Mouse (Mus musculus) ES-CJ7 (cell line): ENCODE results near the gene Ptprr.

Experiments used
- DNase-seq: peaks from one replicate; pipeline ENCODE4 v3.0.0; 2011; ENCODE audit warnings: low read depth, low spot score

The Ptprr gene

GRCm38 (mm10) chr10:116115881-116116677, 98.1 kb downstream of the Ptprr start:
- no peak for DNase-seq

GRCm38 (mm10) chr10:116117060-116117459, 99.0 kb downstream of the Ptprr start:
- DNase-seq = no peak

DNA sequence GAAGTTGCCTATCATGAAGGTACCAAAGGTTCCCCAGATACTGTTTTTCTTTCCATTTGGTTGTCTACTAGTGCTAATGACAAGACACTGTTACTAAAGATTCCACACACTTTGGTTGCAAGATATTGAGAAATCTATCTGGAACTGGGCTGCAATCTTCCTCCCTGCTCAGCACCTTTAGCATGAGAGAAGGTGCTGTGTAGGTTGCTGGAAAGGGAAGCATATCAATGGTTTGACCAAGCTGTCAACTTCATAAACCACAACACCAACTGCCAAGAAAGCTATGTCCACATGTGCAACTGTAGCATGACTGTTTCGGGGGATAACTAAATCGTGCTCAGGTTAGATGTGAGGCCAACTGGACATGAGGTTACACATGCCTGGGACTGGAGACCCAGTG, 103.5 kb downstream of the Ptprr start:
- DNase-seq = no peak

- no peak for DNase-seq
Measured at GRCm38 (mm10) chr10:116123808-116124207, 105.8 kb downstream of the Ptprr start.

DNA sequence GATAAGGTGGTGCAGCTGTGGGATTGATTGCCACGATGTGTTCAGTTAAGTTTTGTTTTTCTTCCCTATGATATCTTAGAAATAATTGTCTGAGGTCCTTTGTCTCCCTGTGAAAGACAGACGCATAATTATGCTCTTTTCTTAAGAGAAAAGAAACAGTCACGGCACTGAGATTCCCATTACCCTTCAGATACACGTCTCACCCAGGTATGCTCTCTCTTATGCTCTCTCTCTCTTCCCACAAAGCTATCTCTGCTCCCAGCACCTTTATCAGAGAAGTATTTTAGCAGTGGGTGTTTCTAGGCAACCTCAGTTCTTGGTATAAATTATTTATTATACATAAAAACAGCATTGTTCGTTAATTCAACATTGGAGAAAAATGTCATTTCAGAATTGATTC, 107.4 kb downstream of the Ptprr start:
- DNase-seq = no peak

GRCm38 (mm10) chr10:116130401-116130800, 112.4 kb downstream of the Ptprr start:
- DNase-seq = no peak

GRCm38 (mm10) chr10:116131223-116131622, 113.2 kb downstream of the Ptprr start:
- no peak for DNase-seq

DNA sequence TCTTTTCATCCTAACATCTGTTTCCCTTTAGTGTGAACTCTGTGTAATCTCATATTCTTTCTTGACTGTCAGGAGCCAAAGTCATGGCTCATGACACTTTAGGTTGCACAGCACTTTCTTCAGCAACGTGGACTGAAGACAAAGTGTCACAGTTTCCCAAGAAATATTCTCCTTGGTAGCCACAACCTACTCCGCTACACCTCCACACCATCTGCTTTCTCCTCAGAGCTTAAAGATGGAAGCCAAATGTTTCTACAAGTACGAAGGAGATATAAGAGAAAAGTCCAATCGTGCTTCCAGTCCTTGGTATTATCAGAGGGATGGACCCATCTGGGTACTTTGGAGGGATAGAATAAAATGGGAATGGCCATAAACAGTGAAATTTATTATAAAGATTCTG, 114.2 kb downstream of the Ptprr start:
- no peak for DNase-seq

GRCm38 (mm10) chr10:116135187-116135586, 117.2 kb downstream of the Ptprr start:
- no peak for DNase-seq

- DNase-seq = no peak
Measured at GRCm38 (mm10) chr10:116140226-116140625, 122.2 kb downstream of the Ptprr start.

GRCm38 (mm10) chr10:116143684-116144083, 125.7 kb downstream of the Ptprr start:
- DNase-seq = no peak

- DNase-seq = no peak
Measured at GRCm38 (mm10) chr10:116146091-116146490, 128.1 kb downstream of the Ptprr start.

DNA sequence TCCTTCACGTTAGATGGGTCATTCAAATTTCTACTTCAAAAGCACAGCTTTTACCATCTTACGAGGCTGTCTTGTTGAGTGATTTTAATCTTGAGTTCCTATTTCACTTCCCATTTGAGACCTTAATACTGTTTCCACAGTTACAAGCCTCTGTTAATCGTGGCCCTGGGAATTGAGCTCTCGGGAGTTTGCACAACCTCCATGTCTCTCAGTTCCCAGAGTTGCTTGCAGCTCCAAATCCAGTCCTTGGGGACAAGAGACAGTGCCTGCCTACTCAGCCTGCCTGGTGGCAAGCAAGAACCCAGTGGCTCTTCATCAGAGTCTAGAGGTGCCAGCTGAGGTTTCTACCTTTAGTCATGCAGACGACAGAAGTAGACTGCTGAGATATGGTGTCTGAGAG, 136.7 kb downstream of the Ptprr start:
- no peak for DNase-seq

GRCm38 (mm10) chr10:116156699-116157098, 138.7 kb downstream of the Ptprr start:
- DNase-seq = no peak

DNA sequence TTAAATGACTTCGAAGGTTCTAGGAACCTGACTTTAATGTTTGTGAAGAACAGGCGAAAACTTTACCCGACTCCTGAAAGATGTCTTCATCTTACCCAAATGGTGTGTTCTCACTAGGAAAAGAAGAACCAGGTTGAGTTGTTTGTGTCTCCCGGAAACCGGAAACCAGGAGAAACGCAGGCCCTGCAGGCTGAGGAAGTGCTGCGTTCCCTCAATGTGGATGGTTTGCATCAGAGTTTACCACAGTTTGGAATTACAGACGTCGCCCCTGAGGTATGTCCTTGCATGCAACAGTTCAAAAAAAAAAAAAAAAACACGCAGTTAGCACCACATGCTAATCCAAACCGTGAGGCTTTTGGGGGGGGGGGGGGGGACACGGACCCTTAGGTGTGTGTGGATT, 144.3 kb downstream of the Ptprr start:
- DNase-seq = no peak

GRCm38 (mm10) chr10:116175324-116175883, 157.4 kb downstream of the Ptprr start:
- DNase-seq = no peak

DNA sequence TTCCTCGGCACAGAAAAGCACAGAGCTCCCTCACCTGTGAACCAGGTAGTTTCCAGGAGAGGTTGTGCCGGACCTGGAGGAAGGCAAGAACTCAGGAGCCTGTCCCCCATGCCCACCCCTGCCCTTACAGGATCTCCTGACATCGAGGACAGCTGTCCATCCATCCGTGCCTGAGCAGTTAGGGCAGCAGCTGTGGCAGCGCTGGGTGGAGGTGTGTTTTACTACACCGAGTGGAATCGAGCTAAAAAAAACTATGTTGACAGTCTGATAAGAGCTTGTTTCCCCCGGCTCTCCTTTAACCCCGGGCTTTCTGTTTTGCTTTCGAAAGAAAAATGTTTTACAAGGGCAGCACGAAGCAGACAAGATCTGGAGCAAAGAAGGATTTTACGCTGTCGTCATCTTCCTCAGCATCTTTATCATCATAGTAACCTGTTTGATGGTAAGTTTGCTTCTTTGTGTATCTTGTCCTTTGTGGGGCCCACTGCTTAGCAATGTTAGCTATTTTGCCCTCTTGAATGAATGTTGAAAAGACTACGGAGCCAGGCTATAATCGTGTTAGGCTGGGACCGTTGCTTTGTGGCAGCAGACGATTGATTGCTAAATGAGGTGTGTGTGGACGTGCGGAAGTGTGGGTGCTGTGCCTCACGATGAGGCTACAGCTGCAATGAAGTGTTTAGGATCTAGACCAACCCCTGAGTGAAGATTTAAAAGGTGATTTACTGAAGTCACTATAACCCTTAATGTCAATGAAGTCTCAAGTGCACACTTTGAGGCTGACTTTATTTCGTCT, 159.6 kb downstream of the Ptprr start:
- no peak for DNase-seq

DNA sequence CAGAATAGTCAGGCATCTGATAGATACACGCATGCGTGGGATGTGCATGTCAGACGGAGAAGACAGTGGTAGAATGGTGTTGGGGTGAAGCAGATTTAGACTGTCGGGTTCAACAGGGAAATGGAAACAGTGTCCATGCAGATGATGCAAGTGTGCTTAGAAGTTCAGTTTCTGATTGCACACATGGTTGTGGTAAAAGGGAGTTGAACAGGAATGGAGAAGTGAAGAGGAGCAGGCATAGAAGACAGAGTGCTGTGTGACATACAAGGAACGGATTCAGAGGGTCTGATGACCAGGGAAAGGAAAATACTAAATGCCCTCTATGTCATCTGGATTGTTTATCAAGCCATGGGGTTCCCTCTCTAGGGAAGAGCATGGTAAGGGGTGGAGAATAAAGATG, 163.2 kb downstream of the Ptprr start:
- DNase-seq = no peak

DNA sequence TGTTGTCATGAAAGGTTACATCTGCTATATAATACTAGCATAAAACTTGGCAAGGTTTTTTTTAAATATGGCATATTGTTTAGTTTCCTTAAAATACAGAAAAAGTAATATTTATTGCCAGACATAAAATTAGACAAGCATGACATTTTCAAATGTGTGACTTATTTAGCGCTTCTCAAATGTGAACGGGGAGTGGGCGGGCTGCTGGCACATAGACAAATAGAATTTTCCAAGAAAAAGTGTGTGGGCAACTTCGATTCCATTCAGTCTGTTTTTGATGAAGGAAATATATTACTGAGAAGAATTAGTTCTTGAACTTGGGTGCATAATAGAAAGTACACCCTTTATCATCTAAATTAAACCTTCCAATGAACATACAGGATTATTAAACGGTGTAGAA, 164.2 kb downstream of the Ptprr start:
- no peak for DNase-seq

- no peak for DNase-seq
Measured at GRCm38 (mm10) chr10:116183258-116183657, 165.2 kb downstream of the Ptprr start.

DNA sequence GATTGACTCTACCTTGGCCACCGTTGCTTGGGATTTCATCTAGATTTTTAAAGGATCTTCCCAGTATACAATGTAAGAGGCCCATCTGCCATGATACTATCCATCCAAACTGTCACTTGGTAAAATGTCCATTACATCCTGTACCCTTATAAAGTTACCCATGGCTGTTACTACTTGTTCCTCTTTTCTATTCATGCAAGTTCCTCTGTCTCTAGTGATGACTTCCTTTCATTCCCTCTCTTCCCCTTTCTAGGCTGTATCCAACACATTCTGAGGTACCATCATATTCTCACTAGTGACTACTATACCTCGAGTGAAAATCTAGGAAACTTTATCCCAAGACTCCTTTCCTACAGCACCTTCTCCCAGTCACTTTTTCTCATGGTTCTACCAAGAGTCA, 173.7 kb downstream of the Ptprr start:
- no peak for DNase-seq

GRCm38 (mm10) chr10:116192293-116192692, 174.3 kb downstream of the Ptprr start:
- DNase-seq = no peak

- no peak for DNase-seq
Measured at GRCm38 (mm10) chr10:116194409-116194808, 176.4 kb downstream of the Ptprr start.
